Mouse (Mus musculus) ovary, postnatal 14 days (tissue): ENCODE data around the gene Hoxb4.

ENCODE experiments used
- DNase-seq: peaks from one replicate; pipeline ENCODE4 v3.0.0; 2022; ENCODE audit warnings: low spot score

Gene Hoxb4

GRCm38 (mm10) chr11:96334002-96334364, 15.9 kb downstream of the Hoxb4 start:
- DNase-seq: no peak

GRCm38 (mm10) chr11:96334998-96335397, 16.9 kb downstream of the Hoxb4 start:
- DNase-seq: no peak

GRCm38 (mm10) chr11:96336597-96336996, 18.5 kb downstream of the Hoxb4 start:
- DNase-seq: no peak

- DNase-seq: no peak
These were observed 19.0 kb downstream of the Hoxb4 start for GRCm38 (mm10) chr11:96337026-96337425.

- DNase-seq: no peak
These were observed 21.1 kb downstream of the Hoxb4 start for GRCm38 (mm10) chr11:96338957-96339855.

GRCm38 (mm10) chr11:96340698-96341365, 22.8 kb downstream of the Hoxb4 start:
- no peak for DNase-seq

- DNase-seq: no peak
These were observed 23.9 kb downstream of the Hoxb4 start for GRCm38 (mm10) chr11:96341701-96342575.

- no peak for DNase-seq
These were observed 24.5 kb downstream of the Hoxb4 start for GRCm38 (mm10) chr11:96342576-96342930.

GRCm38 (mm10) chr11:96343206-96343745, 25.2 kb downstream of the Hoxb4 start:
- no peak for DNase-seq

- DNase-seq: no peak
These were observed 26.2 kb downstream of the Hoxb4 start for GRCm38 (mm10) chr11:96344061-96344877.

- no peak for DNase-seq
These were observed 26.8 kb downstream of the Hoxb4 start for GRCm38 (mm10) chr11:96344878-96345159.

- DNase-seq: no peak
These were observed 27.3 kb downstream of the Hoxb4 start for GRCm38 (mm10) chr11:96345220-96345892.

- DNase-seq: no peak
These were observed 28.1 kb downstream of the Hoxb4 start for GRCm38 (mm10) chr11:96345893-96346806.

- no peak for DNase-seq
These were observed 29.0 kb downstream of the Hoxb4 start for GRCm38 (mm10) chr11:96346916-96347520.

GRCm38 (mm10) chr11:96347717-96348116, 29.6 kb downstream of the Hoxb4 start:
- DNase-seq: no peak

GRCm38 (mm10) chr11:96348141-96348928, 30.3 kb downstream of the Hoxb4 start:
- no peak for DNase-seq

GRCm38 (mm10) chr11:96348988-96349387, 30.9 kb downstream of the Hoxb4 start:
- no peak for DNase-seq

GRCm38 (mm10) chr11:96349491-96350340, 31.6 kb downstream of the Hoxb4 start:
- no peak for DNase-seq
